Mouse (Mus musculus) spleen, adult 2 months (tissue): ENCODE data around the gene 1110051M20Rik. TPM values are rescaled to one million over a fixed set of nuclear protein-coding genes. Genes with fewer than 3 reads are reported as not detected.

Experiments
- DNase-seq, 2 experiments: peaks; one replicate each; pipeline versions ENCODE4 v3.0.0 to v3.0.0-alpha.2; 2012 to 2021; ENCODE audit warnings: low spot score in 2 of 2, low read depth in 1 of 2
- H3K27ac ChIP-seq: fragments of 200-500 bp; 2 replicates; pipeline ENCODE4 v1.5.1; 2012; ENCODE audit warnings: low read length, inconsistent platforms; ENCODE audit not compliant: insufficient read depth
- H3K27me3 ChIP-seq: fragments of 200-500 bp; 2 replicates; pipeline ENCODE4 v1.6.1; 2012; ENCODE audit warnings: mild to moderate bottlenecking, moderate library complexity, low read length, inconsistent platforms; ENCODE audit not compliant: control insufficient read depth, insufficient read depth
- H3K36me3 ChIP-seq: fragments of 200-500 bp; 2 replicates; pipeline ENCODE4 v1.6.1; 2012; ENCODE audit warnings: mild to moderate bottlenecking, low read length, inconsistent platforms; ENCODE audit not compliant: control insufficient read depth, insufficient read depth
- H3K4me1 ChIP-seq: fragments of 200-500 bp; 2 replicates; pipeline ENCODE4 v1.6.1; 2011; ENCODE audit warnings: inconsistent platforms; ENCODE audit not compliant: control insufficient read depth, insufficient read depth, insufficient read length
- H3K4me3 ChIP-seq: fragments of 200-500 bp; 2 replicates; pipeline ENCODE4 v1.5.1; 2011; ENCODE audit warnings: mild to moderate bottlenecking, inconsistent platforms; ENCODE audit not compliant: insufficient read depth, insufficient read length; ENCODE audit errors: extremely low read depth
- CTCF ChIP-seq: fragments of 200-500 bp; IDR thresholded peaks from 2 replicates; pipeline ENCODE4 v1.5.1; 2011; ENCODE audit warnings: mild to moderate bottlenecking, inconsistent platforms; ENCODE audit not compliant: insufficient read depth, insufficient read length, insufficient replicate concordance; ENCODE audit errors: extremely low read depth
- POLR2A ChIP-seq: fragments of 200-500 bp; IDR thresholded peaks from 2 replicates; pipeline ENCODE4 v1.6.1; 2011; ENCODE audit warnings: low read depth, low read length, inconsistent platforms
- WGBS: fragments of 180-500 bp; shearing (Covaris S2); methylation state at CpG from one replicate; pipeline ENCODE4 v1.1.7; 2018; 5-methylcytosine and 5-hydroxymethylcytosine counted together
- polyA plus RNA-seq: library from polyadenylated mRNA; depleted of rRNA; stranded (reverse); fragments of >200 nt; gene quantifications from 2 replicates; pipeline ENCODE4 v1.2.3, GENCODE M21; 2012

1110051M20Rik gene
- polyA plus RNA-seq, 1 experiment, result 5.6 TPM

DNA sequence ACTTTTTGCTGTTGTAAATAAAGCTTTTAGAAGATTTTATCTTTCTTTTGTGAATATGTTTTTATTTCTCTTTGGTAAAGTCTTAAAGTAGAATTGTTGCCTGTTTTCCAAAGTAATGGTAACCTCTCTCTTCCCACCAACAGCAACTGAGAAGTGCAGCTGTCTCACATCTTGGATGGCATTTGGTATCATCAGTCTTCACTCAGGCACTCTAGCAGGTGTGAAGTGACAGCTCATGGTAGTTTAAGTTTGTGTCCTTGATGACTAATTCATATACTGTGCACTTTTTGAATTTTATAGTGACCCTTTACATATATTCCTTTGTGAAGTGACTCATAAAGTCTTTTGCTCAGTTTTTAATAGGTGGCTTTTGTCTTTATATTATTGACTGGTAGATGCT is 92.7 kb downstream of the 1110051M20Rik start:
- Histone ChIP-seq H3K27me3 (no peaks in the 10 kb centered on the region), H3K36me3 (no peaks in the 10 kb centered on the region), H3K27ac (no peak overlapping the region), H3K4me1 (no peaks in the 10 kb centered on the region), H3K4me3 (no peak overlapping the region)
- DNase-seq, result no peak
- TF ChIP-seq POLR2A, result no peak
- no peak for TF ChIP-seq CTCF

DNA sequence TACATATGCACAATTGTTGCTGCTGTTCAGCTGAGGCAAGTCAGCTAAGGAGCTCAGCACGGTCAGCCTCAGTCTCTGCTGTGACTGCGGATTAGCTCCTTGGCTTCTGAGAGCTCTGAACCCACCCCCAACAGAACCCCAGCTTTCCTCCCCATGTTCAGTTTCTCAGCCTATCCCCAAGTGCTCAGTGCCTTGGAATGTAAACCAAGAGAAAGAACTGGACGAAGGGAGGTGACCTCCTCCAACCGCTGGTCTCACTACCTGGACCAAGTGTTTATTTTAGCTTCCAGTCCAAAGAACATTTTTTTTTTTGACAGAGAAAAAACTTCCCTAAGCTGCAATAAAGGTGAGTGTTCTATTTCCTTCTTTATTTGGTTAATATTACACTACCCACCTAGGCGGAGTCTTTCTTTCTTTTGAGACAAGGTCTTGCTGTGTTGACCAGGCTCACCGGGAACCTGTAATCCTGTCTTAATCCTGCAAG is 94.5 kb downstream of the 1110051M20Rik start:
- no peak overlapping the region for H3K4me3 ChIP-seq
- H3K4me1 ChIP-seq, result no peaks in the 10 kb centered on the region
- no peak for TF ChIP-seq CTCF
- no peak for TF ChIP-seq POLR2A
- WGBS, result 92% methylated on average over 6 of the region's 6 CpGs
- no peak overlapping the region for H3K27ac ChIP-seq
- H3K36me3 ChIP-seq, result no peaks in the 10 kb centered on the region
- DNase-seq, result no peak
- no peaks in the 10 kb centered on the region for H3K27me3 ChIP-seq

DNA sequence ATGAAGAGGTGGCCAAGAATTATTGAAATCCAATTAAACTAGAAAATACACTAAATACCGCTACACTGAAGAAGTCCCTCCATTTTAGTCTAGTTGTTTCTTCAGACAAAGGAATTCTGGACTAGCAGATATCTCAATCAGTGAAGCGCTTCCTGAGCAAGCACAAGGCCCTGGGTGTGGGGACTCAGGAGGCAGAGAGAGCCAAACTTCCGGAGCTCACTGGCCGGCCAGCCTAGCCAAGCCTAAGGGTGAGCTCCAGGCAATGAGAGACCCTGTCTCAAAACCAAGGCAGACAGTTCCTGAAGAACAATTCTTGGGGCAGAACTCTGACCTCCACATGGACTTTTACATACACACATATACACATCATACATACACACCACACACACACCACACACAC is 95.6 kb downstream of the 1110051M20Rik start:
- Histone ChIP-seq H3K36me3 (no peaks in the 10 kb centered on the region), H3K27me3 (no peaks in the 10 kb centered on the region), H3K4me1 (no peaks in the 10 kb centered on the region), H3K27ac (no peak overlapping the region), H3K4me3 (no peak overlapping the region)
- TF ChIP-seq POLR2A (no peak), CTCF (no peak)
- 93% methylated on average over 4 of the region's 4 CpGs for WGBS
- no peak for DNase-seq

DNA sequence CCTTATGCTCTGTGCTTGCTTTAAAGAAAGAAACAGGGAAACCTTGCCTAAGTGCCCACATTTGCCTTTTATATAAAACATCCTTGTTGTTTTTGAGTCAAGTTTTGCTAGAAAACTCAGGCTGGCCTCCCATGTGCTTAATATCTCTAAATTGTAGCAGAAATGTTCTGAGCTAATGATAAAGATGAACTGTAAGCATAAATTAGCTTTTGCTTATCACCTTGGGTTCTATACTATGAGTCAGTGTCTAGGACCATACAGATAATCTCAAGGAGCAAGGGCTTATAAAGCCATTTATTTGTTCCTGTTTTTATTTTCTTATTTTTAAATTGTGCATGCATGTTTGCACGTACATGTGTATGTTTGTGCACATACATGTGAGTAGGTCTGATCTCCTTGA is 98.9 kb downstream of the 1110051M20Rik start:
- H3K36me3 ChIP-seq, result no peaks in the 10 kb centered on the region
- no peak overlapping the region for H3K4me3 ChIP-seq
- H3K4me1 ChIP-seq, result no peaks in the 10 kb centered on the region
- H3K27me3 ChIP-seq, result no peaks in the 10 kb centered on the region
- WGBS, result 86% methylated on average over 1 of the region's 1 CpGs
- TF ChIP-seq CTCF, result no peak
- no peak for TF ChIP-seq POLR2A
- H3K27ac ChIP-seq, result no peak overlapping the region
- no peak for DNase-seq

DNA sequence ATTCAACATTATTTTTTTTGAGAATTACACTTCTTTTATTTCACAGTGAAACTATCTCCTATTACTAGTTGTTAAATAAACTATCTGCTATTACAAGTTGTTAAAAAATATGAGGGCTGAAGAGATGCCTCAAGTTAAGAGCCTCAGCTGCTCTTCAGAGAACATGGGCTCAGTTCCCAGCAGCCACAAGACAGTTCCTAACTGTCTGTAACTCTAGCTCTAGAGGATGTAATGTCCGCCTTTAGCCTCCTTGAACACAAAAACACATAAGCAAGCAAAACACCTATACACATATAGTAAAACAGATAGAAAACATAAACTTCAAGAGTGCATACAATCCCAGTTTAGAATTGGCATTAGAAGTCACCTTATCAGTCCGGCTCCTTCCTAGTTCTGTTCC is 104.9 kb downstream of the 1110051M20Rik start:
- no peak overlapping the region for H3K4me3 ChIP-seq
- no peak for TF ChIP-seq CTCF
- no peak for TF ChIP-seq POLR2A
- 85% methylated on average over 2 of the region's 2 CpGs for WGBS
- DNase-seq, result no peak
- no peaks in the 10 kb centered on the region for H3K4me1 ChIP-seq
- H3K27me3 ChIP-seq, result no peaks in the 10 kb centered on the region
- no peak overlapping the region for H3K27ac ChIP-seq
- H3K36me3 ChIP-seq, result no peaks in the 10 kb centered on the region

DNA sequence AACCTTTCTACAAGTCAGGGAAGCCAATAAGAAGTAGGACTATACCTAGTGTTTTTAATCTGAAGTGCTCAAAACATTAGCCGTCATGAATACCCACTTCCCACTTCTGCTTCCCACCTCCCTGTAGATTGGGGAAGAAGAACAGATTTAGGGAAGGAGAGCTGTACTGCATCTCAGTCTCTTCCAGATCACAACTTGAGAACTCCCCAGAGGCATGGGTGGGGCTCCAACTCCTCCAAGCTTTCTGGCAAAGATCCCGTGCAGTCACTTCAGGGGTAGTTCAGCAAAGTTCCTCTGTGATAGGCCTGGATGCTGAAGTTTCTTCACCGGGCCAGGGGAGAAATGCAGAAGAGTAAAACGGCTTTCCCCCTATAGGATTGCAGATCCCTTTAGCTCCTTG is 109.4 kb downstream of the 1110051M20Rik start:
- peak in 1 of 2 experiments; percentile 5 for DNase-seq
- no peaks in the 10 kb centered on the region for H3K4me1 ChIP-seq
- H3K27me3 ChIP-seq, result no peaks in the 10 kb centered on the region
- no peak overlapping the region for H3K27ac ChIP-seq
- H3K4me3 ChIP-seq, result no peak overlapping the region
- H3K36me3 ChIP-seq, result no peaks in the 10 kb centered on the region
- no peak for TF ChIP-seq POLR2A
- no peak for TF ChIP-seq CTCF
- WGBS, result 76% methylated on average over 4 of the region's 4 CpGs

DNA sequence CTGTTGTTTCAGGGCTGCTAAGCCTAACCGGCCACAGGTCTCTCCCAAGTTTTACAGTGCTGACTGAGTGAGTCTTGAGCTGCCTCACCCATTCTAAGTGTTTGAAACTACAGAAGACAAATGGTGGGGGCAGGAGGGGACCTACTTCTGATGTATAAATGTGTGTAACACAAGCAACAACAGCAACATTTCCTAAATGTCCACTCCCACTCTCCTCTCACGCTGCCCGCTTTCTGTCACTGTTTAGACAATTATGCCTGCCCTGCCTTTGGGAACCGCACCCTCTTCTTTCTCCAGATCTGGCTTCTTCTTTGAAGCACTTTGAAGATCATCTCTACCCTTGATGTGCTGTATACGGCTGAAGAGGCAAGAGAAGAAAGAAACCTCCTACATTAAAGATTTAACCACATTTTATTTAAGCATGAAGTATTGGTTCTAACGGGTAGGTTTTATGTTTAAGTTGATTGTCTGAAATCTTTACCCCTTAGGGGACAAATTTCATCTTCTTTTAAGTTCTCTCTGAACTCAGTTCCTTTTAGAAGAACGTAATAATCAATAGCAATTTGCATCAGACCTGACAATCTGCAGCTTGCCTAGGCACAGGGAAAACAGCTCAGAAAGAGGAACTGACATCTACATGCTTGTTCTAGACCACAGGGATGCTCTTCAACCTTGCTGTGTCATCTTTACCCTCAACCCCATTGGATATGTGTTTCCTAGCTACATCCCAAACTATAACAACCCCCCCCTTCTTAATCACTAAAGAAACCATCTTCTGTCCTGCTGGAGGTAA is 113.3 kb downstream of the 1110051M20Rik start:
- TF ChIP-seq CTCF (no peak), POLR2A (no peak)
- H3K4me3 ChIP-seq, result no peak overlapping the region
- no peaks in the 10 kb centered on the region for H3K27me3 ChIP-seq
- WGBS, result 75% methylated on average over 7 of the region's 7 CpGs
- DNase-seq, result no peak
- no peaks in the 10 kb centered on the region for H3K36me3 ChIP-seq
- H3K27ac ChIP-seq, result no peak overlapping the region
- no peaks in the 10 kb centered on the region for H3K4me1 ChIP-seq
